Mouse (Mus musculus): ENCODE measurements around the gene Cd59b. TPM values are rescaled to one million over a fixed set of nuclear protein-coding genes. Genes with fewer than 3 reads are reported as not detected.

Gene Cd59b
- polyA plus RNA-seq, 1 experiment from 2014 or later: 6.3 TPM

DNA sequence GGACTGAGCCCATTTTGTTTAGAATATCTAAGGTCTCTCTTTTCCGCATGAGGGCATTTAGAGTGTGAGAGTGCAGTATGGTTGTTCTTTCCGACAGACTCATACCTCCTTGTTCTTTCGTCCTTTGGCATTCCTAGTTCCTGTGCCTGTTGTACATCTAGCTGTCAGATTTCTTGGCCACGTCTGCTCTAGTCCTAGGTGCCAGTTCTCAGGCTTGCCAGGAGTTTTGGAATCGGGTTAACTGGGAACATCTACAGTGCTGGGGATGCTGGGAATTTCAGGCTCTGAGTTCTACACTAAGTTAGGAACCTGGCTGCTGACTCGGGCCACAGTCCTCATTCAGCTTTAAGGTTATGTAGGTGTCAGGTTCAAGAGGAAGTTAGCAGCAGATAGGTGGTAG is 34.1 kb upstream of the Cd59b start:
- Histone ChIP-seq H3K9me3 (ENCODE audit: low read length) (no peaks in the 10 kb centered on the region), H3K27ac (ENCODE audit: low read length) (no peak overlapping the region), H3K9ac (replicated peaks; ENCODE audit: low read length) (no peak overlapping the region), H3K4me1 (ENCODE audit: insufficient read depth, low read length) (no peaks in the 10 kb centered on the region), H3K36me3 (ENCODE audit: insufficient read depth, low read length) (peaks cover 39% of the 10 kb centered on the region), H3K4me3 (ENCODE audit: low read length) (no peak overlapping the region), H3K4me2 (replicated peaks; ENCODE audit: low read depth, low read length) (no peak overlapping the region), H3K27me3 (ENCODE audit: insufficient read depth, low read length) (no peaks in the 10 kb centered on the region)
- no peak for ATAC-seq (ENCODE audit: low FRiP score, low TSS enrichment)
- 92% methylated on average over 6 of the region's 6 CpGs for WGBS

DNA sequence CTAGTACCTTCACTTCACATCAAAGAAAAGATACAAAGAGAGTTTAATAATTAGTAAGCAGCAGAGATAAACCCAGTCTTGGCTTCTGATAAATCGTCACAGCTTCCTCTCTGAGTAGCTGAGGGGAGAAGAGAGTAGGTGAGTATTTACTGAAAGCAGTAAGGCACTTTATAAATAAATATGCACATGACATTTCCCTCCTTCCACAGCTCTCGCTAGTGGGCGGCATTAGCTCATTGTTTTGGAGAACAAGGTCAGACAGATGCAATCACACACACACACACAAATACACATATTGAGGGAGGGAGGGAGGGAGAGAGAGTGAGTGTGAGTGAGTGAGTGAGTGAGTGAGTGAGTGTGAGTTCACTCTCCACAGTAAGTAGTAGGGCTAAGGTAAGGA is 33.3 kb upstream of the Cd59b start:
- no peaks in the 10 kb centered on the region for H3K27me3 ChIP-seq (ENCODE audit: insufficient read depth, low read length)
- H3K4me2 ChIP-seq (replicated peaks; ENCODE audit: low read depth, low read length): no peak overlapping the region
- peaks cover 40% of the 10 kb centered on the region for H3K36me3 ChIP-seq (ENCODE audit: insufficient read depth, low read length)
- no peaks in the 10 kb centered on the region for H3K9me3 ChIP-seq (ENCODE audit: low read length)
- H3K4me3 ChIP-seq (ENCODE audit: low read length): no peak overlapping the region
- no peak for ATAC-seq (ENCODE audit: low FRiP score, low TSS enrichment)
- no peaks in the 10 kb centered on the region for H3K4me1 ChIP-seq (ENCODE audit: insufficient read depth, low read length)
- H3K9ac ChIP-seq (replicated peaks; ENCODE audit: low read length): no peak overlapping the region
- no peak overlapping the region for H3K27ac ChIP-seq (ENCODE audit: low read length)
- 84% methylated on average over 3 of the region's 3 CpGs for WGBS

DNA sequence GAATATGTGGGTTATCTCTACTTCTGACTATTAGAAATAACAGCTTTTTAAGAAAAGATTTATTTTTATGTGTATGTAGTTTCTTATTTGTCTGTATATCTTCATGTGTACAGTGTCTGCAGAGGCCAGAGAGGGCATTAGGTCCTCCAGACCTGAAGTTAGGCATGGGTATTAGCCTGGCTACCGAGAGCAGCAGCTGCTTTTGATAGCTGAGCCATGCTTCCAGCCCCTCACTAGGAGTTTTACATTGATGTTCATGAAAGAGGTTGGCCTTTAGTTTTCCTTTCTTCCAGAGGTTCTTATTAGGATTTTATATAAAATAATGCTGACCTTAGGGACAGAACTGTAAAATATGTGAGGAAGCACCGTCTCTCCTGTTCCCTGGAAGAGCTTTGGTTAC is 31.4 kb upstream of the Cd59b start:
- Histone ChIP-seq H3K4me3 (ENCODE audit: low read length) (no peak overlapping the region), H3K4me1 (ENCODE audit: insufficient read depth, low read length) (no peaks in the 10 kb centered on the region), H3K9me3 (ENCODE audit: low read length) (no peaks in the 10 kb centered on the region), H3K9ac (replicated peaks; ENCODE audit: low read length) (no peak overlapping the region), H3K27me3 (ENCODE audit: insufficient read depth, low read length) (no peaks in the 10 kb centered on the region), H3K4me2 (replicated peaks; ENCODE audit: low read depth, low read length) (no peak overlapping the region), H3K36me3 (ENCODE audit: insufficient read depth, low read length) (peaks cover 35% of the 10 kb centered on the region), H3K27ac (ENCODE audit: low read length) (no peak overlapping the region)
- 77% methylated on average over 2 of the region's 2 CpGs for WGBS
- no peak for ATAC-seq (ENCODE audit: low FRiP score, low TSS enrichment)

DNA sequence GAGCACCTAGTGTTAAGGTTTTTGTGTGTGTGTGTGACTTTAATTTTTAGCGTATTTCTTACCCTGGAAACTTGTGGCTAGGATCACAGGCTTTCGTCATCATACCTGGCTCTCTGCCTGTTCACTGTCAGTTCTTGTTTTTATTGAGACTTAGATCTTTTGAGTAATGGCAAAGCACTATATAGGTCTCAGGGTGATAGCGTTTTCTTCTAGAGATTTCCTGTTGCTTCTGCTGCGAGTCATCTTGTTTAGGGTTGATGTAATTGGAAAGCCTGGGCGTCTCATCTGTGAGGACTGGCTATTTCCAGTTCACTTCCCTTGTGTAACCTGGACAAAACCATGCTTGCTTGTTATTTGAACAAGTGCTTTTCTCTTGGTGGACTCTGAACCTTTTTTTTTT is 28.0 kb upstream of the Cd59b start:
- no peak overlapping the region for H3K9ac ChIP-seq (replicated peaks; ENCODE audit: low read length)
- no peaks in the 10 kb centered on the region for H3K4me1 ChIP-seq (ENCODE audit: insufficient read depth, low read length)
- WGBS: 45% methylated on average over 5 of the region's 5 CpGs
- no peak for ATAC-seq (ENCODE audit: low FRiP score, low TSS enrichment)
- H3K27me3 ChIP-seq (ENCODE audit: insufficient read depth, low read length): no peaks in the 10 kb centered on the region
- no peaks in the 10 kb centered on the region for H3K9me3 ChIP-seq (ENCODE audit: low read length)
- H3K36me3 ChIP-seq (ENCODE audit: insufficient read depth, low read length): peaks cover 29% of the 10 kb centered on the region
- no peak overlapping the region for H3K27ac ChIP-seq (ENCODE audit: low read length)
- H3K4me3 ChIP-seq (ENCODE audit: low read length): no peak overlapping the region
- no peak overlapping the region for H3K4me2 ChIP-seq (replicated peaks; ENCODE audit: low read depth, low read length)

DNA sequence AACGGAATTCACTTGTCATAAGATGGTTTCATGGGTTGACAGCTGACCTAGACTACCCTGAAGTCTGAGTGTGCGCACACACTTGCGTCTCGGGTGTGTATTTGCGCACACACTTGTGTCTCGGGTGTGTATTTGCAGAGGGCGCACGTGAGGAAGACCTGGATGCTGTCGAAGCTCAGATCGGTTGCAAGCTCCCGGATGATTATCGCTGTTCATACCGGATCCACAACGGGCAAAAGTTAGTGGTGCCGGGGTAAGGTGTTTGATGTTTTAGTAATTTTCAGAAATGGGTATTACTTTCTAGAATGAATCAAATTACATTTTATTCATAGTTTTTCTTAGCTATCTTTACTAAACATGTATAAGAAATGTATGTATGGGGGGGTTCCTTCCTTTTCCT is 26.9 kb upstream of the Cd59b start:
- Histone ChIP-seq H3K36me3 (ENCODE audit: insufficient read depth, low read length) (peaks cover 22% of the 10 kb centered on the region), H3K4me2 (replicated peaks; ENCODE audit: low read depth, low read length) (no peak overlapping the region), H3K27ac (ENCODE audit: low read length) (no peak overlapping the region), H3K9me3 (ENCODE audit: low read length) (no peaks in the 10 kb centered on the region), H3K27me3 (ENCODE audit: insufficient read depth, low read length) (no peaks in the 10 kb centered on the region), H3K9ac (replicated peaks; ENCODE audit: low read length) (no peak overlapping the region), H3K4me3 (ENCODE audit: low read length) (no peak overlapping the region), H3K4me1 (ENCODE audit: insufficient read depth, low read length) (no peaks in the 10 kb centered on the region)
- ATAC-seq (ENCODE audit: low FRiP score, low TSS enrichment): no peak
- WGBS: 95% methylated on average over 15 of the region's 15 CpGs

DNA sequence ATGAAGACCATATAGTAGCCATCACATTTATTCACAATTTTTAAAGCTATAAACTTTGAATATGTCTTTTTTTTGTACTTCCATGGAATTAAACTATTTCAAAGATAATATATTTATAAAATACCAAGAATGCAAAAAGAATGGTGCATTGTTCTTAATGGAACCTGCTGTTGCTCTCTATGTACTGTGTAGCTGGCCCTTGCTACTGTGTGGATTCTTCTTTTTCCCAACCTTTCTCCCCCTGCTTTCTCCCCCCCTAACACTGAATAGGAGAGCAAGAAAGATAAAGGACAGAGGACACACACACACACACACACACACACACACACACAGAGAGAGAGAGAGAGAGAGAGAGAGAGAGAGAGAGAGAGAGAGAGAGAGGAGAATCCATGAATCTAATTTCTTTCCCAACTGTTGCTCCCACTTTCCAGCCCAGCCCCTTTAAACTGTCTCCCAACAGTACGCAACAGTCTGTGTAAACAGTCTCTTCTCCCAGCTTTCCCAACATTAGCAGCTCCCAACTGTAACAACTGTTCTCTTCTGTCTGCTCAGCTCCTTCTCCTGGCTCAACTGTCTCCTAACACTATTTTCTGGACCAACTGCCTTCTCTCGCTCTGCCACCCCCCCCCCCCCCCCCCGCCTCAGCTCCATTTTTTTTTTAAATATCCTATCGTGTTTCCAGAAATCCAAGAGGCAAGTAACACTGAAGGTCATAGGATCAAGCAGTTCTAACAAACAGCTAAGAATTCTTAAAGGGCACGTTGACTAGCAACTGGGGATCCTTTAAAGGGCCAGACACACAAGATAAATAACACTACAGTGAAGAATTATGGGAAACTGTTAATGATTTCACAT is 25.8 kb upstream of the Cd59b start:
- Histone ChIP-seq H3K9me3 (ENCODE audit: low read length) (no peaks in the 10 kb centered on the region), H3K9ac (replicated peaks; ENCODE audit: low read length) (no peak overlapping the region), H3K27ac (ENCODE audit: low read length) (no peak overlapping the region), H3K27me3 (ENCODE audit: insufficient read depth, low read length) (no peaks in the 10 kb centered on the region), H3K36me3 (ENCODE audit: insufficient read depth, low read length) (peaks cover 25% of the 10 kb centered on the region), H3K4me1 (ENCODE audit: insufficient read depth, low read length) (no peaks in the 10 kb centered on the region), H3K4me2 (replicated peaks; ENCODE audit: low read depth, low read length) (no peak overlapping the region), H3K4me3 (ENCODE audit: low read length) (no peak overlapping the region)
- WGBS: 23% methylated on average over 5 of the region's 5 CpGs
- ATAC-seq (ENCODE audit: low FRiP score, low TSS enrichment): no peak

DNA sequence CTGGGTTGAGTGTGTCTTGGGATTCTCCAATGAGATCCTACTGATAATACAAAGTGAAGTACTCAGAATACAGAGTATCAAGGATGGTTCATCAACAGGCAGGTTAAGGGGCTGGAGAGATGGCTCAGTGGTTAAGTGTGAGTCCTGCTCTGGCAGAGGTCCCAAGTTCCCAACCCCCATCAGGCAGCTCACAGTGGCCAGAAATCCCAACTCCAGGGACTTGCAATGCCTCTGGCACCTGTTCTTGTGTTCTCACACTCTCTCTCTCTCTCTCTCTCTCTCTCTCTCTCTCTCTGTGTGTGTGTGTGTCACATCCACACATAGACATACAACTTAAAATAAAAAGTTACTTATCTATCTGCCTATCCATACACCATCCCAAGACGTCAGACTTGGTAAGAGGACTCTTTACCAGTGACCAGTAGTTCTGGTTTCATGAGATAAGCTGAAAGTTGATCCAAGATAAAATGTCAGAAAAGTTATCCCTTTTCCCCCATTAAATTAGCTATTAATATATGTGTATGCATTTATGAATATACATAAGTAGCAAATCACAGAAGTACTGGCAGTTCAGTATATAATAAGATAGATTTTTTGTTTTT is 25.1 kb upstream of the Cd59b start:
- no peak for ATAC-seq (ENCODE audit: low FRiP score, low TSS enrichment)
- WGBS: 67% methylated on average over 1 of the region's 1 CpGs
- Histone ChIP-seq H3K36me3 (ENCODE audit: insufficient read depth, low read length) (peaks cover 25% of the 10 kb centered on the region), H3K9me3 (ENCODE audit: low read length) (no peaks in the 10 kb centered on the region), H3K4me1 (ENCODE audit: insufficient read depth, low read length) (no peaks in the 10 kb centered on the region), H3K27me3 (ENCODE audit: insufficient read depth, low read length) (no peaks in the 10 kb centered on the region), H3K27ac (ENCODE audit: low read length) (no peak overlapping the region), H3K4me2 (replicated peaks; ENCODE audit: low read depth, low read length) (no peak overlapping the region), H3K9ac (replicated peaks; ENCODE audit: low read length) (no peak overlapping the region), H3K4me3 (ENCODE audit: low read length) (no peak overlapping the region)

DNA sequence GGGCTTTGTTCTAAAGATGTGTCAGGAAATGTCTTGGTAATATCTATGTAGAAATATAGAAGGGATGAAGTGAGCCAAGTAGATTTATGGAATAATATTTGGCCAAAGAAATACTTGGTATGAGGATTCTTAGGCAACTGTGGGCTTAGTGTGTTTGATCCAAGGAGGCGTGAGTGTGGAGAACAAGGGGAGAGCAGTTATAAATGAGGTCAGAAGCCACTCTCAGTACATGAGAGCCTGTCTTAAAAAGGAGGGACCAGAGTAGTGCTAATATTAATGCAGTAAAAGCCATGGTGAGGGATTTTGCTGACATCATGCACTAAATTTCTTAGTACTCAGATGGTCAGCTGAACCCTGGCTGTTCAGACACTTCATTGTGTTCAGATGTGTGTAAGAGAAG is 11.3 kb upstream of the Cd59b start:
- Histone ChIP-seq H3K9me3 (ENCODE audit: low read length) (no peaks in the 10 kb centered on the region), H3K4me1 (ENCODE audit: insufficient read depth, low read length) (no peaks in the 10 kb centered on the region), H3K9ac (replicated peaks; ENCODE audit: low read length) (no peak overlapping the region), H3K27me3 (ENCODE audit: insufficient read depth, low read length) (no peaks in the 10 kb centered on the region), H3K4me3 (ENCODE audit: low read length) (no peak overlapping the region), H3K27ac (ENCODE audit: low read length) (no peak overlapping the region), H3K36me3 (ENCODE audit: insufficient read depth, low read length) (peaks cover 24% of the 10 kb centered on the region), H3K4me2 (replicated peaks; ENCODE audit: low read depth, low read length) (no peak overlapping the region)
- no peak for ATAC-seq (ENCODE audit: low FRiP score, low TSS enrichment)
- WGBS: 94% methylated on average over 1 of the region's 1 CpGs

DNA sequence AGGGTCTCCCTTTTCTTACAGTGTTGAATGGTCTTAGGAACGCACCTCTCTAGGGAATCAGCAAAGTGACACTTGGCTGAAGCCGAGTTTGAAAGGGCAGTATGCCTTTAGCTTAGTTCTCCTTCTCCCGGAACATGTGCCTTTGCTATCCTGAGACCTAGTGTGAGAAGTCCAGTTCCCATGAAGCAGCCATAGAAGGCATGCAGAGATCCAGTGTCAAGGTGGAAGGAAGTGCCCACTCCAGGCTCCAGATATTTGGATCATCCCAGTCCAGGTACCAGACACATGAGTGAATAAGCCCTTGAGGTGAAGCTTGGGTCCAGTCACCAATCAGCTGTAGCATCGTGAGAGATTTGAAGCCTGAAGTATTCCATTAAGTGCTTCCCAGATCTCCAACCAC is 10.7 kb upstream of the Cd59b start:
- no peak overlapping the region for H3K9ac ChIP-seq (replicated peaks; ENCODE audit: low read length)
- WGBS: 93% methylated on average over 4 of the region's 4 CpGs
- no peaks in the 10 kb centered on the region for H3K27me3 ChIP-seq (ENCODE audit: insufficient read depth, low read length)
- no peak overlapping the region for H3K4me2 ChIP-seq (replicated peaks; ENCODE audit: low read depth, low read length)
- H3K36me3 ChIP-seq (ENCODE audit: insufficient read depth, low read length): peaks cover 24% of the 10 kb centered on the region
- H3K4me3 ChIP-seq (ENCODE audit: low read length): no peak overlapping the region
- ATAC-seq (ENCODE audit: low FRiP score, low TSS enrichment): no peak
- no peaks in the 10 kb centered on the region for H3K9me3 ChIP-seq (ENCODE audit: low read length)
- H3K4me1 ChIP-seq (ENCODE audit: insufficient read depth, low read length): no peaks in the 10 kb centered on the region
- H3K27ac ChIP-seq (ENCODE audit: low read length): no peak overlapping the region

DNA sequence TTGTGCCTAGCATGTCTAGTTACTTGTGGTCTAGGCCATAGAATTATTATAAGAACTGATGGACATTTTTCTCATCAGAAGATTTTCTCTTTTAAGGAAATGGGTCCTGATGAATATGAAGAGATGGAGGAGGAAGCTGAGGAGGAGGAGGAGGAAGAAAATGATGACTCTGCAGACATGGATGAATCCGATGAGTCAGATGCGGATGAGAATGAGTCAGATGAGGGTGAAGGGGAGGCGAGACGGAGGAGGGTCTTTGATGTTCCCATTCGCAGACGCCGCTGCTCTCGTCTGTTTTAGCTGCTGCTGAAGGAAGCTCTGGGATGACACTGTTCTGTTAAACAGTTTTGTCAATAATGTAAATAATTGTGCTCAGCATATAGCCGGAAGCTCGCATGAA is 9.9 kb upstream of the Cd59b start:
- 75% methylated on average over 10 of the region's 10 CpGs for WGBS
- Histone ChIP-seq H3K4me1 (ENCODE audit: insufficient read depth, low read length) (no peaks in the 10 kb centered on the region), H3K4me3 (ENCODE audit: low read length) (no peak overlapping the region), H3K9me3 (ENCODE audit: low read length) (no peaks in the 10 kb centered on the region), H3K27ac (ENCODE audit: low read length) (no peak overlapping the region), H3K27me3 (ENCODE audit: insufficient read depth, low read length) (no peaks in the 10 kb centered on the region), H3K9ac (replicated peaks; ENCODE audit: low read length) (no peak overlapping the region), H3K4me2 (replicated peaks; ENCODE audit: low read depth, low read length) (no peak overlapping the region), H3K36me3 (ENCODE audit: insufficient read depth, low read length) (peaks cover 24% of the 10 kb centered on the region)
- no peak for ATAC-seq (ENCODE audit: low FRiP score, low TSS enrichment)

Data from kidney, embryonic 16.5 days (tissue).